Mouse (Mus musculus): Measurements from ENCODE around the gene St6galnac3.
"Not testable (repeated sequence)": the region's sequence is repeated elsewhere in the genome, so short reads cannot be mapped to it uniquely, and the experiment has no call there.

The St6galnac3 gene

DNA sequence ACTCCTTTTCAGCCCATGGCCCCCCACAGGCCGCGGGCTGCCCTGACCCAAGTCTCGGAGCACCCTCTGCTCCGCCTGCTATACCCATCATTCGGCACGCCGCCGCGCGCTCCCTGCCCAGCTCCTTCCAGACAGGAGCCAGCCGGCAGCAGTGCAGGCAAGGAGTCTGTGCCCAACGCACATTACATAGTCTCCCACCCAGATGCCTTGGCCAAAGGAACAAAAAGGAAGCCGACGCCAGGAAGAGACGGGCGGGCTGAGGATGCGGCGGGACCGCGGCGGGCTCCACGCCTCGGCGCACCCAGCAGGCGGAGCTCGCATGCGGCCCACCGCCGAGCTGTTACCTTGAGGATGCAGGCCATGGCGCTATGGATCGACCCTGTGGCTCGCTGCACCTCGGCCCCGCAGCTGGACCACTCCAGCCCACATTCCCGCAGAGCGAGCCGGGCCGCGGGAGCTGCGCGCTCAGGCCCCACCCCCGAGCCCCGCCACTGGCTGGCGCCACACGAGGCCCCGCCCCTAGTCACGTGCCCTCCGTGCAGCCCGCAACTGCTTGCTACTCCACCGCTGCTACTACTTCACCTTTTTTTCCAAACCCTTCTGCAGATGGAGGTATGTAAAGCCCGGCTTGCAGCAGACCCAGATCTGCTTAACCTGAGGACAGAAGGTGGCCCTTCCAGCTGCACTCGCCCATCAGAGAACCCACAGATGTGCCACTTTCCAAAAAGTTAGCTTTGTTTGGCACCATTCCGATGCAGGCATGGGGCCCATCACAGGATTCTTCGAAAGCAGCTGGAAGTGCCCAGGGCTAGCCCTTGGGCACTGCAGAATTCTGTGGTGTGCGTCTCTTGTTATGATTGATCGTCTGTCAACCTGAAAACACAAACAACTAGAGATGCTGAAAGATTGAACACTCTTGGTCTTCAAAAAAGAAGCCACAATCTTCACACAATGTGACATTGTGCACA, at the start of gene St6galnac3:
Gene St6galnac3, minus strand, starts transcription at position 474 of the 968 bp plus-strand sequence.
- DNase-seq, result peak; percentile 74

DNA sequence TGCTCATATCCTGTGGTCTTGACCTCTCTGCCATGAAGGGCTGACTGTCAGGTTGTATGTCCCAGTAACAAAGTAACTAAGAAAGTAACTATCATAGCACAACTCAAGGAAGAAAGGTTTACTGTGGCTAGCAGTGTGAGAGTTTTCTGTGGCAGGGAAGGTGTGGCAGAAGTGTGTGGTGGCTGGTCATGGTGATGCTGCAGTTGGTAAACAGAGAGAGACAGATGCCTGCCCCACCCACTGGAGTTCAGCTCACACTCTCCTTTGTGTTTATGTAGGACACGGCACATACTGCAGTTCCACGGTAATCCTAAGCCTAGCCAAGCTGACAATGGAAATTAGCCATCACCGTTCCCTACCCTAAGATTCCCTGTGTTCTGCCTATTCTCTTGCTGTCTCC, 49.6 kb upstream of the St6galnac3 start:
- DNase-seq, result no peak

DNA sequence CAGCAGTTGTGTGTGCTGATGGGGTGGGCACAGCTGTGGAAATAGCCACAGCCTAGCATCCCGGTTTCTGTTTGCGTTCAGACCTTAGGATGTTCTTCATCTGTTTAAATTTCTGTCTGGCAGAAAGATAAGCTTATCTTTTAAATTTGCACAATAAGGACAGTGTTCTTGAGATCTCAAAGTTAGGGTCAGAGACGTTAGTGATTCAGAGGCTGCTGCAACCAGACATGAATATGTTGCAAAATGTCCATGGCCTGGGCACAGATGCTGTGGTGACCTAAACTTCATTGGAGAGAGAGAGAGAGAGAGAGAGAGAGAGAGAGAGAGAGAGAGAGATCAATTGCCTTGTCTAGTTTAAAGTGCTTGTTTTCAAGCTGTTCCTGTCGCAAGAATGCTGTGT, 46.5 kb upstream of the St6galnac3 start:
- DNase-seq, result no peak

- DNase-seq, result no peak
Measured at GRCm38 (mm10) chr3:153770573-153770972, 45.6 kb upstream of the St6galnac3 start.

DNA sequence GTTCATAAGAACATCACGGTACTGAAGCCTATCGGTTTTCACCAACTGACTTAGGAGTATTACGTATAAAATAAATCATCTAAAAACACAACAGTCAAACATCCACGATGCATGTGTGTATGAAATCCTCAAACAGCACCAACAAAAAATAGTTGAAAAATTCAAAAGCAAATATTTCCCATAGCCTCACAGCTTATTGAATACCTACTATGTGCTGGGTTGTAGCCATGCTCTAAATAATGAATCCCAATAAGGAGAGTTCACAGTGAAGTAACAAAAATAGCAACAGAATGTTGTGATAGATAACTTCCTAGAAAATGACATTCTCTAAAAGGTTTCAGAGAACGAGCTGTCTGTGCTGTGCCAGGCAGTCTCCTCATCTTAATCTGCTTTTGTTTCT, 44.2 kb upstream of the St6galnac3 start:
- DNase-seq, result no peak

DNA sequence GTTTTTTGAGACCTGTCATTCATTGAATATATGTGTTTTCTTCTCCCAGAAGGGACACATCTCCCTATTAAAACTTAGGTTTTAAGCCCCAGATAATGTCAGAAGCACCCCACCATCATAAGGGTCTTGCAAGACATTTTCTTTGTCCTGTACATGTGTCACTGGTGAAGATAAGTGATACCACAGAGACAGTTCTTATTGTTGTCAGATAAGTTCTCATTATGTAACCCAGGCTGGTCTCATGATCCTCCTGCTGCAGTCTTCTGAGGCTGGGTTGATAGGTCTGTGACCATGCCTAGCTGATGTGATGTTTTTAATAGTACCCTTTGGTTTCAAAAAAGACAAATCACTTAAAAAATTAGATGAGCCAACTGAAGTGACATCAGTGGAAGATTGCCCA, 40.2 kb upstream of the St6galnac3 start:
- no peak for DNase-seq

DNA sequence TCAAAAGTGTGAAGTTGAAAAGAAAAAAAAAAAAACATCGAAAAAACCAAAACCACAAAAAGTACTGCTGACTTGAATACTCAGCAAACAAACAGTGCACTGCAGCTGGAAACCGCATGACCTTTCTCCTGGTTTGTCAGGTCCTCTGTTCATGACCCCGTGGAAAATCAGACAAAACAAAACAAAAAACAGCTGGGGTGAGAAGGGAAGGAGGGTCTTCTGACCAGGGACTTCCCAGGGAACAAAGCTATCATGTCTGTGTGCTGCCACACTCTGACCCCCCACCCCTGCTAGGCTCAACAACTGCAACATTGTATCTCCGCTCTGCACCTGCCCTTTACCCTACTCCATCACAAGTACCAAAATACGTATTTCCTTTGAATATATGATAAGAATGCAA, 39.8 kb upstream of the St6galnac3 start:
- no peak for DNase-seq

DNA sequence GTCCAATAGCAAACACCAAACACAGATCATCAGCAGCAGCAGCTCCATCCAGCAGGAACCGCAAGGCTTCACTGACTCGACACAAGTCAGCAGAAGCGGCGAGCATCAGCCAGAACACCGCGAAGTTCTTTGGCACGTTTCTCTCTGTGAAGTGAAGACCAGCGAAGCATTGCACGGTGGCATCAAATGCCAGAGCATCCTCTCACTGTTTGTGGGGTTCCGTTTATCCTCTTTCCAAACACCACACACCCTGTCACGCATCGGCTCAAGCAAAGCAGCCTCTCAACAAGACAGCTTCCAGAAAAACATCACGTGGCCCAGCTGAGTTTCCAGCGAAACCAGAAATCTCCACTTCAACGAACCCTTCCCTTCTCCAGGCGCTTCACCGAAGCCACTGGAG, 36.2 kb upstream of the St6galnac3 start:
- DNase-seq, result no peak

GRCm38 (mm10) chr3:153759269-153759668, 34.3 kb upstream of the St6galnac3 start:
- DNase-seq, result no peak

- DNase-seq, result no peak
Measured at GRCm38 (mm10) chr3:153756500-153756996, 31.6 kb upstream of the St6galnac3 start.

- not testable (repeated sequence) for DNase-seq
Measured at GRCm38 (mm10) chr3:153755785-153756326, 30.9 kb upstream of the St6galnac3 start.

DNA sequence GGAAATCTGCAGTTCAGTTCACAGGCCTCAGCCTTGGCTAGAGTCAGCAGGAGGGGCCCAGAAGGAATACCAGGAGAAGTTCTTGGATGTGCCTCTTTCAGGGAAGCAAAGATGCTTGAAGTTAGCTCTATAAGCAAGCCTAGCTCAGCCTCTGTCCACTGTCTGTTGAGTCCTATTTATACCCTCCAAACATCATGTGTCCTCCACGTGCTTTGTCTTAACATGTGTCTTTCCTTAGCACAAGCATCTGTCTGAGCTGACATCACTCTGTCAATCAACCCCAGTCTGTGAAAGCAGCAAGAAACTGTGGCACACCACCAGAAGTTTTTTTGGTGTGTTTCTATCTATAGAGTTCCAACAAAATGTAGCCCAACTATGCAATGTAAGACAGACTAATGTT, 26.5 kb upstream of the St6galnac3 start:
- no peak for DNase-seq

DNA sequence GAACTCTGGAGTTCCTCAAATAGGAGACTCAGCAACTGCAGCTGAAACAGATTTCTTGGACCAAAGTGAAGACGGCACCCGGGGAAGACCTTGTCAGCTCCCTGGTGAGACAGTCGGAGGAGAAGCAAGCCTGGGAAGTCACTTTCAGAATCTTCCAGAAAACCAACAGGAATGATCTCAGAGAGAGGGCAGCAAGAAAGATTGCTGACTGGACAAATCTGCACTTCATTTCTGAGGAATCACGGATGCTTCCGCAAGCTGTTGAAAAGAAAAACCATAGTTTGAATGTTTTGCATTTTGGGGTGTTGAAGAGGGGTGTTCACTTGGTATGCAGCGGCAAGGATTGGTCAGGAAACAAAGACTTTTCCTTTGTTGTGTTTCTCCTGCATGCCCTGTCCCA, 24.4 kb upstream of the St6galnac3 start:
- DNase-seq, result no peak

DNA sequence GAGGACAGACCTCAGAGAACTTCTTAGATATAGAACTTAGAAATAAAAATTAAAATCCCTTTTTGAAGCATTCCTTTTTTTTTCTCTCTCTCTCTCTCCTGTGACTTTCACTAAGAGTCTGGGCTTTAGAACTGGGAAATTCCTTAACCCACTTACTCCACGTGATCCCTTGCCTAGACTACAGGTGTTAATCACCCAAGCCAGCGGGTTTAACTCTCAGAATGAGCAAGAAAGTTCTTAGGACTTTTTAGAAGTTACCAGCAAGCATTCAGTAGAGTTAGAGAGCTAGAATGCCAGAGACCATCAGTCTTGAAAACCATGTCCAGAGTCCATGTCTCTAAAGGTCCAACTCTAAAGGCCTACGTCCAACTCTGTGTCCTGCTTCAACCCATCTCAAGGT, 23.3 kb upstream of the St6galnac3 start:
- DNase-seq, result no peak

DNA sequence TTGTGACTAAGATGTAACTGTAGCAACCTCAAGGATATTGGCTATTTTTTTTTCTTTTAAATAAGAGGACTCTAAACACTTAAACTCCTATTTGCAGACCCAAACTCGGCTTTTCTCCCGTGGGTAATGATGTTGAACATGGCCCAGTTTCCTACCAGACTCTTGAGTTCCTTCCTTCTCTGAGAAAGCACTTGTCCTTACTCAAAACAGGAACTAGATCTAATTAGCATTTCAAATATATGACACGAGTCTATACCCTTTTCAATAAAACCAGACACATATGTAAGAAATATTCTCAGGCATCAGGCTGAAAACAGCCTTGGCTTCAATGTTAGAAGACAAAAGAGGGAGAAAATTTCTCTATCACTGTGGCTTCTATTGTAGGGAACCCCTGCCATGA, 20.1 kb upstream of the St6galnac3 start:
- DNase-seq, result no peak

GRCm38 (mm10) chr3:153744447-153744846, 19.5 kb upstream of the St6galnac3 start:
- DNase-seq, result no peak

DNA sequence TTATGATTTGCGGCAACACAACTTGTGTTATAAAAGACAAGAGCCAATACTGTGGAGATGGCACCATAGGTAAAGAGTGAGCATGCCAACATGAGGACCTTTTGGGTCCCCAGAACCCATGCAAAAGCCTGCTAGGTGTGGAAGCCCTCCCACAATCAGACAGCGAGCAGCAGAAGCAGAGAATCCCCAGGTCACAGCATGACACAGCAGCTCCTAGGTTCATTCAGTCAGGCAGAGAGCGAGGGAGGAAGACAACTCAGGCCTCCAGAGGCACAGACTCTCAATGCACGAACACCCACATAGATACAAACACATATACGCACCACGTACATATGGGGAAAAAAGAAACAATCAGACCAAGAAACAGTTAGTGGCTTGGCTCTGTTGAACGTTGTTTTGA, 16.8 kb upstream of the St6galnac3 start:
- DNase-seq, result no peak

GRCm38 (mm10) chr3:153739351-153739750, 14.4 kb upstream of the St6galnac3 start:
- no peak for DNase-seq

GRCm38 (mm10) chr3:153738421-153738820, 13.4 kb upstream of the St6galnac3 start:
- DNase-seq, result no peak

DNA sequence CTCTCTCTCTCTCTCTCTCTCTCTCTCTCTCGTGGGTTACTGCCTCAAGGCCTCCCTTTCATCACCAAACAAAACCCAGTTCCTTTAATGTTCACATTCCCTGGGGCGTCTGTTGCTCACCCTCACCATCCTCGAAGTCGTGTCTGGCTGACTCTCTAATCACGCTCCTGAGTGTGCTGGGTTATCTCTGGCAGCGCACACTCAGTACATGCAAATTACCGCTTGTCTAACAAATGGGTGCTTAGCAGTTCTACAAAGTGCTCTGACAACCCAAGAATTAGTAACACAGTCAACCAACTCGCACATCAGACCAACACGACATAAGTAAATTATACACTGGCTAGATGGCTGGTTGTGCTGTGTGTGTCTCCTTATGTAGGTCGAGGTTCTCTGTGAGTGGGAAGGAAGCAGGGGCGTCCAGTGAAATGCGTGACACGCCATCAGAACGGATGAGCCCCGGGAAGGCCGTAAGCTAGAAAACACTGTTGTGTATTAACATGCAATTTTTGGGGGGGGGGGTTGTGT, 11.8 kb upstream of the St6galnac3 start:
- DNase-seq, result no peak

GRCm38 (mm10) chr3:153735796-153736549, 11.0 kb upstream of the St6galnac3 start:
- no peak for DNase-seq

GRCm38 (mm10) chr3:153734741-153735140, 9.8 kb upstream of the St6galnac3 start:
- no peak for DNase-seq

Measured in cerebellum, adult 9-11 months (tissue).